Mouse (Mus musculus) testis, adult 10 weeks (tissue): Measurements from ENCODE around the gene Hrc. TPM values are rescaled to one million over a fixed set of nuclear protein-coding genes. Genes with fewer than 3 reads are reported as not detected.

ENCODE experiments used
- polyA plus RNA-seq: library from polyadenylated mRNA; stranded (reverse); fragments of 350-450 nt; fragmentation: Illumina TruSeq; extraction: RNeasy Lipid Tissue Mini Kit (QIAGEN cat#74804); gene quantifications from one replicate; pipeline ENCODE4 v1.2.3, GENCODE M21; 2014; ENCODE audit warnings: low read depth, low replicate concordance

Hrc gene
- 0.08 TPM for polyA plus RNA-seq

DNA sequence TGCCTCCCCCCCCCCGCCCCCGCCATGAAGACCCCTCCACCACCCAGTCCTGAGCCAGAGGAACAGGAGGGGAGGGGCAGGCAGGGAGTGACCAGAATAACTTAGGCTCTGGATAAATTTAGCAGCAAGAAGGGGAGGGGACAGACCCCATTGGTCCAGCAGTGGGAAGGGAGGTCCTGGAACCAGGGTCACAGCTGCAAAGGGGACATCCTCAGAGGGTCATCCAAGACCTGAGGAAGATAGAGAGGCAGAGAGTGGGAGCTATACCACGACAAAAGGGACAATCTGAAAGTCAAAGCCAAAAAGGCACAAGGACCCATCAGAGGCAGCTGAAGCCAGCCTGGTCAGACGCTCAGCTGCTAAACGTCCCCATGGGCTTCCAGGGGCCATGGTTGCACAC lies at the start of gene Hrc:
TSS of gene Hrc (plus strand) at position 235 of the 400 bp plus-strand sequence.

DNA sequence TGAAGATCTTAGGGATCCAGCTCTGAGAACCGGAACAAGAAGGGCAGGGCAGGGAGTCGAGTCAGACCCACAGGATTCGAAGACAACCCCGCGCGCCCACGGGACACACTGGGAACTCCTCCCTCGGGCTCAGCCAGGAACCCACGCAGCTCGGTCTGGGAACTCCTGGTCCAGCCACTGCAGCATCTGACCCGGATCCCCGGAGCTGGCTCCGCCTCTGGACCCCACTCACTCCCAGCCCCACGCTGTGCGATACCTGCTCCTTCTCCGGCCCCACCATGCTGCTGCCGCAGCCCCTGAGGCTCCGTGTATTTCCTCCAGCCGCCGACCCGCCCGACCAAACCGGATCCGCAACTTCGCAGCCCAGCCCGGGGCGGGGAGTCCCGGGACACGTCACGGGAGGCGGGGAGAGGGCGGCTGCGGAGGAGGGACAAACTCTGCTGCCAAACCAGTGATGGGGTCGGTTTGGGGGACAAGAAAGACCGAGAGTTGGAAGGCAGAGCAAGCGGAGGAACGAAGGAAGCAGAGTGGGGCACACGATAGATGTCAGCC lies 1.6 kb upstream of the Hrc start, which contains the start of gene Trpm4:
TSS of gene Trpm4 (minus strand) at position 350 of the 552 bp plus-strand sequence.

DNA sequence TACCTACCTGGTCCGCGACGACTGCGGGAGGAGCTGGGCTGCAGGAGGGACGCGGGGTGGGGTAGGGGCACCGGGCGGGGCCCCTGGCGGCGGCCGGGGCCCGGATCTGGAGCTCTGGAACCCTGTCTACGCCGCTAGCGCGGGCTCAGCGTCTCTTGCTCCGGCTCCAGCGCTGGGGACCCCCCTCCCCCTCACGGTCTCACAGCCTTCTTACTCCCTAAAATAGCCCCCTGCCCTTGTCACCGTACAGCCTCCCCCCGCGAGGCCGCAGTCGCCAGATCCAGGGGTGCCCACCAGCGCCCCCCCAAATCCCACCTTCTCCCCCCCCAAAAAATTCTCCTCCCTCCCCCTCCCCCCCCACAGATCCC lies 31.5 kb downstream of the Hrc start, which contains the start of gene Ppfia3:
TSS of gene Ppfia3 (minus strand) at position 368 of the 368 bp plus-strand sequence.

DNA sequence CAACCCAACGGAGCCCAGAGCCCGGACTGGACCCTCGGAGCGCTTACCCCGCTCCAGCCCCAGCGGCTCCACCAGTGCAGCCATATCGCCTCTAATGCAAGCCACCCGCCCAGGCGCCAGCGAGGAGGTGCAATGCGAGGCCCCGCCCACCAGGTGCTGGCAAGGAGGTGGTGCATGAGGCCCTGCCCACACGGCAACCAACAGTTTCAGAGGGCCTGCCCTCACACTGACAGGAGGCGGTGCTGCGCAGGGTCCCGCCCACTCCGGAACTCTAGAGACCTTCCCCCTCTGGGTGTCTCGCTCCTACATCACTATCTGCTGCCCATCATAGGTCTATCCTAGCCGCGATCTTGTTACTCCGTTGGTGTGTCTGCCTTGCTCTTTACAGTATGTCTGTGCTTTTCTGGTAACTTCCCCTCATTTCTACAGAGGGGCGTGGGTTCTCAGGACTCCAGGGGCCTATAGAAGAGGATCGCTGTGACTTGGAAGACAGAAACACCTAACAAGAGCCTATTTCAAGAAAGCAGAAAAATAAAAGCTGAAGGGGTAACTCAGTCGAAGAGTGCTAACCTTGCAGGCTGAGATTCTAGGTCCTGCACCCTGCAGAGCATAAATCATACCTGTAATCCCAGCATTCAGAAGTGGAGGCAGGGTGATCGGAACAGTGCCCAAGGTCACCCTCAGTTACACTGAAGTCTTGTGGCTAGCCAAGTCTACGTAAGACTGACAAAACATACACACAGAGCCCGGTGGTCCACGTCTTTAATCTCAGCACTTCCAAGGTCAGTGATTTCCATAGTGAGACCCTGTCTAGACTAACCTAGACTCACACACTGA lies 35.6 kb downstream of the Hrc start, which contains the start of gene Lin7b:
TSS of gene Lin7b (minus strand) at position 109 of the 837 bp plus-strand sequence.

Other genes starting within 250 kb of the Hrc start
- not detected for gene Rcn3, start 243.1 kb upstream of the Hrc start, polyA plus RNA-seq
- 1.4 TPM for gene Fcgrt, start 231.4 kb upstream of the Hrc start, polyA plus RNA-seq
- 157 TPM for gene Rps11, start 210.9 kb upstream of the Hrc start, polyA plus RNA-seq
- gene Rpl13a, start 206.5 kb upstream of the Hrc start, polyA plus RNA-seq, result 133 TPM
- not detected for gene Gm45713, start 199.1 kb upstream of the Hrc start, polyA plus RNA-seq
- gene Flt3l, start 198.9 kb upstream of the Hrc start, polyA plus RNA-seq, result 1.5 TPM
- 10.2 TPM for gene Pih1d1, start 181.0 kb upstream of the Hrc start, polyA plus RNA-seq
- gene Aldh16a1, start 180.7 kb upstream of the Hrc start, polyA plus RNA-seq, result 1.1 TPM
- 2.7 TPM for gene Slc17a7, start 171.3 kb upstream of the Hrc start, polyA plus RNA-seq
- gene Gfy, start 155.7 kb upstream of the Hrc start, polyA plus RNA-seq, result 3.5 TPM
- not detected for gene Pth2, start 154.3 kb upstream of the Hrc start, polyA plus RNA-seq
- 0.49 TPM for gene Ccdc155, start 130.4 kb upstream of the Hrc start, polyA plus RNA-seq
- gene Dkkl1, start 123.1 kb upstream of the Hrc start, polyA plus RNA-seq, result 186 TPM
- gene Tead2, start 119.5 kb upstream of the Hrc start, polyA plus RNA-seq, result 2.0 TPM
- 0.70 TPM for gene Cd37, start 96.2 kb upstream of the Hrc start, polyA plus RNA-seq
- 10.2 TPM for gene Slc6a16, start 94.2 kb upstream of the Hrc start, polyA plus RNA-seq
- 50.8 TPM for gene Slc6a21, start 57.8 kb upstream of the Hrc start, polyA plus RNA-seq
- 0.74 TPM for gene Trpm4, start 1.5 kb upstream of the Hrc start, polyA plus RNA-seq
- not detected for gene Ppfia3, start 31.7 kb downstream of the Hrc start, polyA plus RNA-seq
- 0.39 TPM for gene Lin7b, start 35.3 kb downstream of the Hrc start, polyA plus RNA-seq
- 109 TPM for gene Snrnp70, start 60.5 kb downstream of the Hrc start, polyA plus RNA-seq
- not detected for gene Kcna7, start 70.4 kb downstream of the Hrc start, polyA plus RNA-seq
- gene Ntf5, start 78.4 kb downstream of the Hrc start, polyA plus RNA-seq, result 0.43 TPM
- 0.36 TPM for gene Lhb, start 85.5 kb downstream of the Hrc start, polyA plus RNA-seq
- gene Gys1, start 99.6 kb downstream of the Hrc start, polyA plus RNA-seq, result 0.24 TPM
- gene Ruvbl2, start 102.8 kb downstream of the Hrc start, polyA plus RNA-seq, result 7.8 TPM
- gene Ftl1, start 124.6 kb downstream of the Hrc start, polyA plus RNA-seq, result 0.38 TPM
- gene Bax, start 131.6 kb downstream of the Hrc start, polyA plus RNA-seq, result 0.29 TPM
- 121 TPM for gene Tulp2, start 146.6 kb downstream of the Hrc start, polyA plus RNA-seq
- not detected for gene Gm45808, start 151.5 kb downstream of the Hrc start, polyA plus RNA-seq
- 6.7 TPM for gene Dhdh, start 153.5 kb downstream of the Hrc start, polyA plus RNA-seq
- gene Nucb1, start 175.1 kb downstream of the Hrc start, polyA plus RNA-seq, result 18.8 TPM
- gene Ppp1r15a, start 191.0 kb downstream of the Hrc start, polyA plus RNA-seq, result 0.73 TPM
- gene Plekha4, start 191.0 kb downstream of the Hrc start, polyA plus RNA-seq, result 2.1 TPM
- gene Hsd17b14, start 219.6 kb downstream of the Hrc start, polyA plus RNA-seq, result not detected
- 4.4 TPM for gene Bcat2, start 234.9 kb downstream of the Hrc start, polyA plus RNA-seq